Mouse (Mus musculus) monocyte, adult 5-6 weeks (primary cell): ENCODE data around the gene Spn. TPM values are rescaled to one million over a fixed set of nuclear protein-coding genes. Genes with fewer than 3 reads are reported as not detected.

Source experiments
- ATAC-seq: fragments of 153-309, 156-312 bp; replicated peaks from 2 replicates; pipeline ENCODE4 v1.8.0; 2017; ENCODE audit warnings: mild to moderate bottlenecking; ENCODE audit not compliant: low TSS enrichment, insufficient number of reproducible peaks, severe bottlenecking, poor library complexity, low FRiP score
- total RNA-seq: library from RNA; stranded (forward); fragments of 200-1000, 200-491, 200-594 nt; gene quantifications from 3 replicates; pipeline ENCODE4 v1.2.3, GENCODE M21; 2017

The Spn gene
- total RNA-seq, 1 experiment from 2014 or later, result 1,233 TPM

GRCm38 (mm10) chr7:127144412-127144811 is 6.8 kb upstream of the Spn start:
- no peak for ATAC-seq

GRCm38 (mm10) chr7:127142666-127143065 is 5.0 kb upstream of the Spn start:
- no peak for ATAC-seq

- 0 out of 2 replicates have a peak, but pooled peaks have one; percentile 29 for ATAC-seq
Observed at GRCm38 (mm10) chr7:127142214-127142613, 4.6 kb upstream of the Spn start.

GRCm38 (mm10) chr7:127140623-127141404 is 3.2 kb upstream of the Spn start:
- no peak for ATAC-seq

- ATAC-seq, result no peak
Observed at GRCm38 (mm10) chr7:127139562-127139961, 1.9 kb upstream of the Spn start.

GRCm38 (mm10) chr7:127139100-127139499 is 1.5 kb upstream of the Spn start:
- ATAC-seq, result no peak

- peak; percentile 7 for ATAC-seq
Observed at GRCm38 (mm10) chr7:127136181-127137071, 1.2 kb downstream of the Spn start.

GRCm38 (mm10) chr7:127134821-127135447 is 2.7 kb downstream of the Spn start:
- peak; percentile 63 for ATAC-seq

- no peak for ATAC-seq
Observed at GRCm38 (mm10) chr7:127133125-127133524, 4.5 kb downstream of the Spn start.

- ATAC-seq, result peak; percentile 54
Observed at GRCm38 (mm10) chr7:127129638-127130037, 8.0 kb downstream of the Spn start.

- no peak for ATAC-seq
Observed at GRCm38 (mm10) chr7:127121911-127122270, 15.7 kb downstream of the Spn start, which contains the start of gene Qprt. Qprt (minus strand) TSS chr7:127122226.

GRCm38 (mm10) chr7:127121061-127121910 is 16.3 kb downstream of the Spn start:
- no peak for ATAC-seq

GRCm38 (mm10) chr7:127118671-127119445 is 18.8 kb downstream of the Spn start:
- ATAC-seq, result peak; percentile 63

GRCm38 (mm10) chr7:127117948-127118347 is 19.7 kb downstream of the Spn start:
- ATAC-seq, result no peak

- no peak for ATAC-seq
Observed at GRCm38 (mm10) chr7:127116331-127116935, 21.2 kb downstream of the Spn start.

- ATAC-seq, result no peak
Observed at GRCm38 (mm10) chr7:127114920-127115319, 22.7 kb downstream of the Spn start.

- no peak for ATAC-seq
Observed at GRCm38 (mm10) chr7:127113614-127114259, 23.9 kb downstream of the Spn start.
